Mouse (Mus musculus): ENCODE results near the gene Gpn1.

- TF ChIP-seq CTCF (IDR thresholded peaks at IDR 0.05; ENCODE audit: low read depth, low read length) (no peak), POLR2A (IDR thresholded peaks at IDR 0.05; ENCODE audit: extremely low read depth, insufficient read depth, low read length) (no peak)
Measured at GRCm38 (mm10) chr5:31469711-31470110, 24.8 kb upstream of the Gpn1 start.
